Mouse (Mus musculus) naive thymus-derived CD4-positive, alpha-beta T cell, adult 2 months (primary cell): ENCODE data around the gene Morc3.

Source experiments
- DNase-seq: peaks from one replicate; pipeline ENCODE4 v3.0.0-alpha.2; 2011; ENCODE audit warnings: low read depth

The Morc3 gene

GRCm38 (mm10) chr16:93831627-93832395, at the start of gene Morc3:
Gene Morc3 (plus strand): TSS chr16:93832121.
- peak; percentile 99 for DNase-seq

GRCm38 (mm10) chr16:93784175-93784574, 47.7 kb upstream of the Morc3 start:
- DNase-seq, result no peak

- peak; percentile 74 for DNase-seq
Measured at GRCm38 (mm10) chr16:93785805-93786204, 46.1 kb upstream of the Morc3 start.

GRCm38 (mm10) chr16:93788388-93788787, 43.5 kb upstream of the Morc3 start:
- no peak for DNase-seq

- no peak for DNase-seq
Measured at GRCm38 (mm10) chr16:93788881-93789280, 43.0 kb upstream of the Morc3 start.

GRCm38 (mm10) chr16:93789971-93790755, 41.8 kb upstream of the Morc3 start:
- no peak for DNase-seq

GRCm38 (mm10) chr16:93792981-93793630, 38.8 kb upstream of the Morc3 start:
- no peak for DNase-seq

GRCm38 (mm10) chr16:93794845-93795244, 37.1 kb upstream of the Morc3 start:
- DNase-seq, result no peak

- DNase-seq, result no peak
Measured at GRCm38 (mm10) chr16:93795391-93795790, 36.5 kb upstream of the Morc3 start.

GRCm38 (mm10) chr16:93797021-93797840, 34.7 kb upstream of the Morc3 start:
- no peak for DNase-seq

- DNase-seq, result no peak
Measured at GRCm38 (mm10) chr16:93797841-93798492, 34.0 kb upstream of the Morc3 start.

GRCm38 (mm10) chr16:93798623-93799022, 33.3 kb upstream of the Morc3 start:
- no peak for DNase-seq

- DNase-seq, result no peak
Measured at GRCm38 (mm10) chr16:93799071-93799470, 32.9 kb upstream of the Morc3 start.

GRCm38 (mm10) chr16:93799936-93800335, 32.0 kb upstream of the Morc3 start:
- no peak for DNase-seq

GRCm38 (mm10) chr16:93807167-93807566, 24.8 kb upstream of the Morc3 start:
- DNase-seq, result no peak

GRCm38 (mm10) chr16:93807961-93808554, 23.9 kb upstream of the Morc3 start:
- DNase-seq, result no peak

- DNase-seq, result peak; percentile 94
Measured at GRCm38 (mm10) chr16:93815856-93816736, 15.8 kb upstream of the Morc3 start.

- DNase-seq, result no peak
Measured at GRCm38 (mm10) chr16:93816861-93817260, 15.1 kb upstream of the Morc3 start.

- DNase-seq, result peak; percentile 31
Measured at GRCm38 (mm10) chr16:93817371-93817770, 14.6 kb upstream of the Morc3 start.
